Mouse (Mus musculus) layer of hippocampus, adult 8-10 months (tissue): ENCODE results near the gene Aqp7. TPM values are rescaled to one million over a fixed set of nuclear protein-coding genes. Genes with fewer than 3 reads are reported as not detected.

Experiments used
- DNase-seq, 2 experiments: peaks; one replicate each; pipeline ENCODE4 v3.0.0; 2022; ENCODE audit warnings: low spot score in 2 of 2
- total RNA-seq, 4 experiments: library from RNA; stranded (reverse); gene quantifications; 2 replicates each; pipeline ENCODE4 v1.2.4; 2022

Gene Aqp7
- total RNA-seq, 4 experiments from 2014 or later = not detected

GRCm38 (mm10) chr4:41063351-41063750 is 15.4 kb upstream of the Aqp7 start:
- DNase-seq = no peak

- no peak for DNase-seq
Observed at GRCm38 (mm10) chr4:41057361-41057760, 9.4 kb upstream of the Aqp7 start.

GRCm38 (mm10) chr4:41056742-41057332 is 8.9 kb upstream of the Aqp7 start:
- DNase-seq = no peak

DNA sequence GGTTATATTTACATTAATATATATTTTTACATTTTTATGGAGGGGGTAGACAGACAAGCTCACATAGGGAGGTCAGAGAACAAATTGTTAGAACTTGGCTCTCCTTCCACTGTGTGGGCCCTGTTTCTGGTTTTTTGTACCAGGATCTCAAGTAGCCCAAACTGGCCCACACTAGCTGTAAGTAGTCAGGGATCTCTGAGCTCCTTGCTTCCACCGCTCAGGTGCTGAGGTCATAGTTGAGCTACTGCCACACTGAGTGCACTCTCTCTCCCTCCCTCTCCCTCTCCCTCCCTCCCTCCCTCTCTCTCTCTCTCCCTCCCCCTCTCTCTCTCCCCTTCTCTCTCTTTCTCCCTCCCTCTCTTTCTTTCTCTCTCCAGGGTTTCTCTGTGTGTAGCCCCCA is 8.3 kb upstream of the Aqp7 start:
- no peak for DNase-seq

DNA sequence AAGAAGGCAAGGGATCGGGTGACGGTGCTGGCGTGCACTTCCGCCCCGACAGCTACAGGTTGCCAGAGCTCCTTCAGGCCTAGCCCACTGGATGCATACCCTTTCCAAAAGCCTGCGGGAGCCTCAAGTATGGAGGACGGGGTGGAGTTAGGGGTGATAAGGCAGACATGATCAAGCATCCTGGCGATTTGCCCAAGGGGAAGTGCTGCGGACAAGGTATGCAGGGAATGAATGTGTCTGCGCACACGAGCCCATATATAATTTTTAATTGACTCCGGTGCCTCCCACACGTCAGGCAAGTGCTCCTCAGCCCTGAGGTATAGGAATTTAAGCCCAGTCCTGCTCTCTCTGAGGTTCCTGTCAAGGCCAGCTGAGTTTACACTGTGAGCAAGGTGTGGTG is 7.2 kb upstream of the Aqp7 start:
- no peak for DNase-seq

DNA sequence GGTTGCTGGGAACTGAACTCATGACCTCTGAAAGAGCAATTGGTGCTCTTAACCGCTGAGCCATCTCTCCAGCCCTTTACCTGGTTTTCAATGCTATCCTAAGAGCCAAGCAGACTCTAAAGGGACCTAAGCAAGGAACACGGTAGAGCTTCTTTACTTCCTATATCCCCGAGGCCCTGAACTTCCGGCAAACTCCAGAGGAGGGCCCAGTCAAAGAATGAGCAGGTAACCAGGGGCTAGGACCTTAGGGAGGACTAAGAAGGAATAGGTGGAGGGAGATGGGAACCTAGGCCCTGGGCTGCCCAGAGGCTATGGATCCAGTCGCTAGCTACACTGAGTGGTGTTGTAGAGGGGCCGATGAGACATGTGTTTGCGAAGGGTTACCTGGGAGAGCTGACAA is 3.8 kb upstream of the Aqp7 start:
- DNase-seq = no peak

DNA sequence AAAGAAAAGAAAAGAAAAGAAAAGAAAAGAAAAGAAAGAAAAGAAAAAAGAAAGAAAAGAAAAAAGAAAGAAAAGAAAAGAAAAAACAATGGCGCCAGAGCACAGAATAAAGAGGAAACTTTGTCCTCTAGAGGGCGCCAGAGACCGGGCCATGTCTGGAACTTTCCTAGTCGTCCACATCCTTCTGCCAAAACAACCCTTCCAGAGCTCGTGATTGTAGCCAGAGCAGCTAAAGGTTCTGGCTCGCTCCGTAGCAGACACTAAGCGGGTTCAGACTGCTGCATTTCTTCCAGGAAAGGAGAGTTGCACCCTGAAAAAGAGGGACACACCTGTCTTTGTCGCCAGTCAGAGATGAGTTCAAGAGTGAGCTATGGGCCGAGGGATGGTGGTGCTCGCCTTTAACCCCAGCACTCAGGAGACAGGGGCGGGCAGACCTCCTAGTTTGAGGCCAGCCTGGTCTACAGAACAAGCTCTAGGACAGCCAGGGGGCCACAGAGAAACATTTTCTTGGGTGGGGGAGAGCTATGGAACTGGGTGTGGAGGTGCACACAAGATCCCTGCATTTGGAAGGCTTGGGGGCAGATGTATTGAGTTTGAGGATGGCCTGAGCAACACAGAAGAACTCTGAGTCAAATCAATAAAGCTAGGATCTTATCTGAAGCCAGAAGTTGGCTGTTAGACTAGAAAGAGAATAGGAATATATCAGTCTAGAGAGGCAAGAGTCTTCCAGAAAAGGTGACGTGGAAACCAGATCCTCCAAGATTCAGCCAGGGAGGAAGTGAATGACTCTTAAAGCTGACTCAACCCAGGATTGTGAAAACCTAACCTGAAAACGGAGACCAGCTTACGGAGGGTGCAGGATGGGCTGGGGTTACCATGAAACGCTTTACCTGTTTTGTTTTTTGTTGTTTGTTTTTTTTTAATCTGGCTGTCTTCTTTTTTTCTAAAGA is 3.1 kb upstream of the Aqp7 start:
- DNase-seq = peak; percentile 54 to 82

DNA sequence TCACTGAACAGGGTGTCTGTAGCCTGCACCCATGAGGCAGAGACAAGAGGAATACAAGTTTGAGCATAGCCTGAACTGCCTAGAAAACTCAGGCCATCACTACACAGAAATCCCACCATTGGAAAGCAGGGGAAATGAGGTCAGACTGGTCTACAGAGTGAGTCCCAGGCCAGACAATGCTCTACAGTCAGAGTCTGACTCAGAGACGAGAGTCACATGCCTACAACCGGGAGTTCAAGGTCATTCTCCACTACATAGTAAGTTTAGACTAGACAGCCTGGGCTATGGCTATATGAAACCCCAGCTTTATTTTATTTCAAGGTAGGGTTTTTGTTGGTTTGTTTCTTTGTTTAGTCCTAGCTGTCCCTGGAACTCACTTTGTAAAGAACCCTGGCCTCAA is 987 bp upstream of the Aqp7 start:
- DNase-seq = no peak

GRCm38 (mm10) chr4:41046254-41046795 is 1.6 kb downstream of the Aqp7 start:
- DNase-seq = no peak

- no peak for DNase-seq
Observed at GRCm38 (mm10) chr4:41045288-41045687, 2.7 kb downstream of the Aqp7 start.

DNA sequence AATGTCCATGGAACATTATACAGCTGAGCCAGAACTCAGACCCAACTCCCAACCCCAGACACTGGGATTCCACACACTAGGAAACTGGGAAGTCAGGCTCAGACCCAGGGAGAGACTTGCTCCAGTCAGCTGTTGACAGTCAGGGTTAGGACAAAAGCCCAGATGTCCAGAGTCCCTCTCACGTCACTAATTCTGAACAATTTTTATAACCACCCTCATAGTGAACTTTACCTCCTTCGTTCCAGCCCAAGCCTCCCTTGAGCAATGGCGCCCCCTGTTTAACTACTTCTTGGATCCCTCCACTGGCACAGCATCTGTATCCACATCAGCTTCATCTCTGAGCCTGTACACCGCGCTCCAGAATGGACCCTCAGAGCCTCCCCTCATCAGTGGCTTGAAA is 4.0 kb downstream of the Aqp7 start:
- no peak for DNase-seq

DNA sequence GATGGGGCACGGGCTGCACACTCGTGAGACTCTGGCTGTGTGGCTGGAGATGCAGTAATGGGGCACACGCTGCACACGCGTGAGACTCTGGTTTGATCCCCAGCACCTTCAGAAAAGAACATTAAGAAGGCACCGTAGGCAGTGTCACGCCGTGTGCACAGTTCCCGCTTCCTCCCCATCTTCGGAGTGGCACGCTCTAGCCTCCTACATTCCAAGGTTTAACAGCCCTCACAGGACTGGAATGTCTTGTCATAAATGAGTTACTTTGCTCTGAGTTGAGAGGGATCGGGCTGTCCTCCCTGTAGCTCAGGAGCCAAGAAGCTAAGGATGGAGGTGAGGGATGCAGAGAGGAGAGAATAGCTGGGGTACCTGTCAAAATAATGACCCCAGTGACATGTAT is 5.1 kb downstream of the Aqp7 start:
- DNase-seq = no peak

- no peak for DNase-seq
Observed at GRCm38 (mm10) chr4:41040983-41041382, 7.0 kb downstream of the Aqp7 start.

DNA sequence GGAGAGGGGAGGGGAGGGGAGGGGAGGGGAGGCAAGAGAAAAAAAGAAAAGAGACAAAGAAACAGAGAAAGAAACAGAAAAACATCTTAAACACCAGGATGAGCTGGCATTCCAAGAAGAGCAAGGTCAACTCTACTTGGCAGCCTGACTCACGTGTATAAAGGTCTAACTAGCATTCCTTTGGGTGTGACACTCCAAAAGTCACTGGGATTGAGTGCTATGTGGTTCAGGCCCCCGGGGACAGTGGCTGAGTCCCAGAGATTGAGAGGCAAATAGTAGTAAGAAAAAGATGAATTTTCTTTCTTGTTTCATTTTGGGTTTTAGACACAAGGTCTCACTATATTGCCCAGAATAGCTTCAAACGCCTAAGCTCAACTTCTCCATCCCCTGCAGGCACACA is 10.0 kb downstream of the Aqp7 start:
- DNase-seq = no peak

DNA sequence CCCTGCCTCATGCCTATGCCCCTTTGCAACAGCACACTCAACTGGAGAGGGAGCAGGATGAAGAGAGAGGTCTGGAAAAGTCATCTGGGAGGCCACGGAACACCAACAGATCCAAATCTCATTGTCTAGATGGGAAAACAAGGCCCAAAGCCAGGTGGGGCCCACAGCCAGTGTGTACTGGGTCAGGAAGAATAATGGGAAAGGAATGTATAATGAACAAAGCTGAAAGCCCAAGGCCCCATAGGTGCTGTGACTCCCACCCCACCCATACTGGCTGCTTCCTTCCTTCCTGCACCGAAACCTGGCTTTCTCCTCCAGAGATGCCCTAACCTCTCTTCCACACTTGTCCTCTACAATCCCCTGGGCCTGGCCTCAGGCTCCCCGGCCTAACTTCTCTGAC is 16.7 kb downstream of the Aqp7 start:
- no peak for DNase-seq

DNA sequence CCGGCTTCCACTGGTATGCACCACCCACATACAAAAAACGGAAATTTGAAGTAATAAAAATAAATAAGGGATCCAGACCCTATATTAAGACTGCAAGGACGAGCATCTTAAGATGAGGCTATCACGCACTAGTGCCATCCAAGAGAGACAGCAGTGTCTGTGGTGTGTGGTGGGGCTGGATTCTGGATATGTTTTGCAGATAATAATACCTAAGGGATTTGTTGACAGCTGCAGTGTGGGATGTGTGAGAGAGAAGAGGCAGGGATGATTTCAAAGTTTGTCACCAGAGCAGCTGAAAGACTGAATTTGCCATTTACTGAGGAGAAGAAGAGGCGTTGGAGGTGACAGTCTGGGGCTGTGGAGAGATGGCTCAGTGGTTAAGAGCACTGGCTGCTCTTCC is 18.6 kb downstream of the Aqp7 start:
- DNase-seq = peak; percentile 66 to 77

DNA sequence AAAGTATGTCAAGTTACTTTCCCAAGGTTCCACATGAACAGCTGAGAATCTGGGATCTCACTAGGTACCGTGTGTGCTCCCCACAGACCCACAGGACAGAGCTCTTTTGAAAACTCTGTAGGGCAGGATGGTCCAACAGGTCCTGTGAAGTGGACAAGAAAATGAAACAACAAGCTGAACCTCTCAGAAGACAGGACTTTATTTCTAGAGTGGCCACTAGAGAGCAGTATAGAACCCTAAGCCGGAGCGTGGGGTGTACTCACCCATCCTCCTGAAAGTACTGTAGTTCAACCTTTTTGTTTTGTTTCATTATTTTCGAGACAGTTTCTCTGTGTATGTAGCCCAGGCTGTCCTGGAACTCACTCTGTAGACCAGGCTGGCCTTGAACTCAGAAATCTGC is 19.7 kb downstream of the Aqp7 start:
- DNase-seq = no peak

- no peak for DNase-seq
Observed at GRCm38 (mm10) chr4:41027872-41028271, 20.1 kb downstream of the Aqp7 start.

GRCm38 (mm10) chr4:41026086-41026787 is 21.7 kb downstream of the Aqp7 start:
- DNase-seq = no peak

DNA sequence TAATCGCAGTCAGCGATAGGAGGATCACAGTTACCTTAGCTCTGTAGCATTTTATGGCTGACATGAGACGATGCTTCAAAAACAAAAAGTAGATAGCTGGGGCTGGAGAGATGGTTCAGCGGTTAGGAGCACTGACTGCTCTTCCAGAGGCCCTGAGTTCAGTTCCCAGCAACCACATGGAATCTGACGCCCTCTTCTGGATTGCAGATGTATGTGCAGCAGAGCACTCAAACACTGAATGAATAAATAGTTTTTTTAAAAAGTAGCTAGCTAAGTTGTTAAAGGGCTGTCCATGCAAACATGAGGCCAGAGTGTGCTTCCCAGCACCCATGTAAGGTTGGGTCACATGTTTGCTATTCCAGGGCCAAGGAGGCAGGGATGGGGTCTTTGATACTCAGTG is 26.8 kb downstream of the Aqp7 start:
- DNase-seq = no peak

DNA sequence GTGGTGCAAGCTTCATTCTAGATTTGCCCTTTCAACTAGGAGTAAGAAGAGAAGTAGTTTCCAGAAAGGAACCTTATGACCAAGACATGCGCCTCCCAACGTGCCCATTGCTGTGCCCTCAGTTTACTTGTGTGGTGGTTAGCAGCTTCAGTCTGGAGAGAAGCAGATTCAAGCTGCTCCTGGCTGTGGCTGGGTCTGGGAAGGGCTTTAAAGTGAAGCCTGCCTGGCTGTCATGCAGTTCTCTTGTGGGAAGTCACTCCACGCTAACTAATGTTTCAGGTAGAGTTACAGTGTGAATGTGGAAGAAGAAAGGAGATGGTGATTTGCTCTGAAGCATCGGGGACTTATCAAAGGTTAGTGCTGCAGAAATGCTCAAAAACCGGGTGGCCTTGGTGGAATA is 32.1 kb downstream of the Aqp7 start:
- DNase-seq = no peak

GRCm38 (mm10) chr4:41013351-41013750 is 34.6 kb downstream of the Aqp7 start:
- DNase-seq = no peak
